Mouse (Mus musculus) CH12.LX (cell line): ENCODE data around the gene Fam213a.

Source experiments
- CTCF ChIP-seq, 2 experiments: IDR thresholded peaks in 1 of 2; conservative IDR thresholded peaks in 1 of 2; 2 replicates each; pipeline ENCODE4 v1.5.1; 2011 to 2012; ENCODE audit warnings: low read depth in 2 of 2, low read length in 2 of 2, improper control_type of control experiment in 1 of 2, inconsistent platforms in 1 of 2, mild to moderate bottlenecking in 1 of 2, moderate library complexity in 1 of 2
- E2F4 ChIP-seq: IDR thresholded peaks from 2 replicates; pipeline ENCODE4 v1.6.1; 2011; ENCODE audit warnings: low read depth, low read length, improper control_type of control experiment; ENCODE audit not compliant: insufficient replicate concordance
- EP300 ChIP-seq: IDR thresholded peaks from 2 replicates; pipeline ENCODE4 v1.6.1; 2011; ENCODE audit warnings: low read length, improper control_type of control experiment
- JUND ChIP-seq: conservative IDR thresholded peaks from 2 replicates; pipeline ENCODE4 v1.6.1; 2011; ENCODE audit warnings: low read depth, low read length, improper control_type of control experiment
- KAT2A ChIP-seq: IDR thresholded peaks from 2 replicates; pipeline ENCODE4 v1.6.1; 2012; ENCODE audit warnings: low read length, improper control_type of control experiment, inconsistent platforms; ENCODE audit not compliant: insufficient replicate concordance
- MAX ChIP-seq: IDR thresholded peaks from 2 replicates; pipeline ENCODE4 v1.6.1; 2011; ENCODE audit warnings: low read length, improper control_type of control experiment
- MEF2A ChIP-seq: IDR thresholded peaks from 2 replicates; pipeline ENCODE4 v1.6.1; 2014; ENCODE audit warnings: low read depth, mild to moderate bottlenecking, inconsistent platforms, low read length, improper control_type of control experiment, borderline replicate concordance
- POLR2AphosphoS2 ChIP-seq: IDR thresholded peaks from 2 replicates; pipeline ENCODE4 v1.6.1; 2011; ENCODE audit warnings: low read depth, low read length, improper control_type of control experiment
- TCF12 ChIP-seq: IDR thresholded peaks from 2 replicates; pipeline ENCODE4 v1.6.1; 2014; ENCODE audit warnings: low read depth, mild to moderate bottlenecking, inconsistent platforms, low read length, improper control_type of control experiment

DNA sequence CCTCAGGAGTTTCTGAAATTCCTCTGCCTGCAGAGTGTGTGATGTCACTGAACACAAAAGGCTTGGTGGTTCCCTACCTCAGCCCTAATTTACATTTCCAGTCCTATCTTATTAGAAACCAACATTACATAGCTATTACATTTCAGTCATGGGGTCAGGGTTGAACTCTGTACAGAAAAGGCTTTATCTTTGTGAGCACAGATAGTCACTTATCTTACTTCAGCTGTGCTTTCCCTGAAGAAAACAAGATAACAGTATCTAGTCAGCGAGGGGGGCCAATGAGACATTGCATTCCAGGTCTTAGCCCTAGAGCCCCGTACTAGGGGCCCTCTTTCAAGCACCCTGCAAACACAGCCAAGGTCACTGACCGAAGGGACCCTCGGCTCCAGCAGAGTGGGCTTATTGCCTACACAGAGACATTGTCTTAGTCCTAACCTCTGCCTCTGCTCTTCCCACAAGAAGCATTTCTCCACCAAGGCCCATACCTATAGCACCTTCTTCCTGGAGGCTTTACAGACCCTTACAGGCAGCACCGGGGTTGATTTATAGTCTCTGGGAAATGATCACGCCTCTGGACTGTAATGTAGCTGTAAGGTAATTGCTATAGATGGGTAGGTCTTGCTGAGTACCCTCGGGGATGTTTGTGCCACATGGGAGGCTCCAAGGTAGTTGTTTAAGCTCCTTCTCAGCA lies 12.2 kb upstream of the Fam213a start:
- TF ChIP-seq CTCF (conservative IDR thresholded peaks at IDR 0.05 in 1 of 2, IDR thresholded peaks at IDR 0.05 in 1 of 2; ENCODE audit: low read depth in 2 of 2, low read length in 2 of 2) (no peak), EP300 (no peak), POLR2AphosphoS2 (no peak), KAT2A (no peak), MEF2A (no peak), JUND (no peak), TCF12 (no peak), E2F4 (no peak), MAX (no peak)
